Mouse (Mus musculus): ENCODE data around the gene Dnajc7.

DNA sequence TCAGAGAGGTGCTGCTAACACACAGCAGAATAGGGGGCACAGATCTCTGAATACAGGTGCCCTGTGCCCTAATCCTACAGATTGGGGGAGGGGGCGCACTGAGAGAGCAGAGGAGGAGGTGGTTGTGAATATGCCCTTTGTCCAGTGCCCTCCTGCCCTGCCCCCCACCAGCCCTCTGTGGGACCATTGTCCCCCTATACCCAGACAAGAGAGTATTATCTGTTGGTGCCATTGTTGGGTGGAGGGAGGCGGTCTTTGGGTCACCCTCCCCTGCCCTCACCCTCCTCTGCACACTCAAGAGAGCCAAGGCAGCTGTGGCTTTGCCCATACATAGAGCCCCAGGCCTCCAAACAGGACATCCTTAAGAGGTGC is 44.5 kb downstream of the Dnajc7 start:
- no peak for TF ChIP-seq GATA1 (IDR thresholded peaks at IDR 0.05; ENCODE audit: borderline replicate concordance, low read length)
- TF ChIP-seq FLI1 (IDR thresholded peaks at IDR 0.05; ENCODE audit: low read length) = no peak

Measured in megakaryocyte, embryonic 14.5 days (primary cell).